Mouse (Mus musculus) brain, embryonic 14.5 days (tissue): Measurements from ENCODE around the gene Gng8. TPM values are rescaled to one million over a fixed set of nuclear protein-coding genes. Genes with fewer than 3 reads are reported as not detected.
A peak's percentile ranks its signal among the peaks of the same experiment; 100 is the strongest.

Experiments used
- DNase-seq: peaks from one replicate; pipeline ENCODE4 v3.0.0-alpha.2; 2011; ENCODE audit warnings: low read depth
- CTCF ChIP-seq: fragments of 200-500 bp; IDR thresholded peaks from 2 replicates; pipeline ENCODE4 v1.5.1; 2012; ENCODE audit warnings: inconsistent platforms, mild to moderate bottlenecking, moderate library complexity, borderline replicate concordance; ENCODE audit not compliant: insufficient read depth, insufficient read length; ENCODE audit errors: extremely low read depth
- POLR2A ChIP-seq: fragments of 200-500 bp; IDR thresholded peaks from 2 replicates; pipeline ENCODE4 v1.6.1; 2012; ENCODE audit warnings: mild to moderate bottlenecking, inconsistent platforms, borderline replicate concordance; ENCODE audit not compliant: poor library complexity, insufficient read depth, insufficient read length, severe bottlenecking; ENCODE audit errors: extremely low read depth
- polyA plus RNA-seq: library from polyadenylated mRNA; depleted of rRNA; stranded (reverse); fragments of >200 nt; gene quantifications from 2 replicates; pipeline ENCODE4 v1.2.3, GENCODE M21; 2012; rRNA removed

Gene Gng8
- polyA plus RNA-seq = 11.5 and 15.5 TPM in 2 replicates

GRCm38 (mm10) chr7:16891641-16892351 lies at the start of gene Gng8:
TSS of gene Gng8 (plus strand) at chr7:16891786.
- peak; percentile 94 for DNase-seq
- TF ChIP-seq CTCF (peak; percentile 90), POLR2A (no peak)

GRCm38 (mm10) chr7:16842645-16843063 lies 48.9 kb upstream of the Gng8 start, which contains the start of gene Prkd2:
TSS of gene Prkd2 (plus strand) at chr7:16842902.
- TF ChIP-seq CTCF (no peak), POLR2A (no peak)
- DNase-seq = peak; percentile 95

GRCm38 (mm10) chr7:16843441-16844171 lies 48.0 kb upstream of the Gng8 start:
- DNase-seq = peak; percentile 31
- TF ChIP-seq CTCF = no peak
- TF ChIP-seq POLR2A = no peak

- TF ChIP-seq CTCF = no peak
- TF ChIP-seq POLR2A = no peak
- DNase-seq = no peak
These were observed 46.9 kb upstream of the Gng8 start for GRCm38 (mm10) chr7:16844696-16845071.

- no peak for DNase-seq
- no peak for TF ChIP-seq CTCF
- TF ChIP-seq POLR2A = no peak
These were observed 46.3 kb upstream of the Gng8 start for GRCm38 (mm10) chr7:16845072-16845819.

GRCm38 (mm10) chr7:16845820-16846167 lies 45.8 kb upstream of the Gng8 start:
- no peak for DNase-seq
- no peak for TF ChIP-seq POLR2A

- DNase-seq = no peak
- no peak for TF ChIP-seq CTCF
- TF ChIP-seq POLR2A = no peak
These were observed 44.8 kb upstream of the Gng8 start for GRCm38 (mm10) chr7:16846775-16847174.

- TF ChIP-seq POLR2A (no peak), CTCF (no peak)
- DNase-seq = no peak
These were observed 44.1 kb upstream of the Gng8 start for GRCm38 (mm10) chr7:16847507-16847906.

GRCm38 (mm10) chr7:16848579-16848978 lies 43.0 kb upstream of the Gng8 start:
- DNase-seq = peak; percentile 57
- TF ChIP-seq POLR2A (no peak), CTCF (peak; percentile 67)

GRCm38 (mm10) chr7:16851636-16852035 lies 40.0 kb upstream of the Gng8 start:
- TF ChIP-seq CTCF (no peak), POLR2A (no peak)
- no peak for DNase-seq

- TF ChIP-seq POLR2A = no peak
- TF ChIP-seq CTCF = no peak
- no peak for DNase-seq
These were observed 38.2 kb upstream of the Gng8 start for GRCm38 (mm10) chr7:16853302-16853831.

GRCm38 (mm10) chr7:16858336-16858735 lies 33.2 kb upstream of the Gng8 start:
- TF ChIP-seq POLR2A = no peak
- peak; percentile 81 for TF ChIP-seq CTCF

GRCm38 (mm10) chr7:16859902-16860651 lies 31.5 kb upstream of the Gng8 start:
- peak; percentile 77 for DNase-seq
- peak; percentile 67 for TF ChIP-seq CTCF
- TF ChIP-seq POLR2A = no peak

More at GRCm38 (mm10) chr7:16858336-16858735, 33.2 kb upstream of the Gng8 start:
- DNase-seq = peak; percentile 53

- no peak for TF ChIP-seq POLR2A
- TF ChIP-seq CTCF = no peak
- DNase-seq = no peak
These were observed 24.1 kb upstream of the Gng8 start for GRCm38 (mm10) chr7:16867488-16867887.
